Mouse (Mus musculus): Measurements from ENCODE around the gene Dvl3. TPM values are rescaled to one million over a fixed set of nuclear protein-coding genes. Genes with fewer than 3 reads are reported as not detected.
"Not testable (repeated sequence)": the region's sequence is repeated elsewhere in the genome, so short reads cannot be mapped to it uniquely, and the experiment has no call there.

Gene Dvl3
- polyA plus RNA-seq, 1 experiment from 2014 or later, result 44.3 TPM

DNA sequence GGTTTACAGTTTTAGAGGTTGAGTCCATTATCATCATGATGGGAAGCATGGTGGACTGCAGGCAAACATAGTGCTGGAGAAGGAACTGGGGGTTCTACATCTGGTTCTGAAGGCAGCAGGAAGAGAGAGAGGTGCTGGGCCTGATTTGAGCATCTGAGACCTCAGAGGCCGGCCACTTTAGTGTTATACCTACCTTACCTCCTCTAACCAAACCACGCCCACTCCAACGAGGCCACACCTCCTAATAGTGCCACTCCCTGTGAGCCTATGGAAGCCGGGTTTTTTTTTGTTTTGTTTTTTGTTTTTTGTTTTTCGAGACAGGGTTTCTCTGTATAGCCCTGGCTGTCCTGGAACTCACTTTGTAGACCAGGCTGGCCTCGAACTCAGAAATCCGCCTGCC is 33.1 kb upstream of the Dvl3 start:
- H3K9ac ChIP-seq; H3K4me2 ChIP-seq; H3K36me3 ChIP-seq; H3K27me3 ChIP-seq; ATAC-seq (ENCODE audit: low FRiP score, low read depth); H3K4me1 ChIP-seq (replicated peaks); H3K27ac ChIP-seq (replicated peaks); H3K9me3 ChIP-seq; H3K4me3 ChIP-seq: not testable (repeated sequence)
- WGBS, result 91% methylated on average over 7 of the region's 7 CpGs

DNA sequence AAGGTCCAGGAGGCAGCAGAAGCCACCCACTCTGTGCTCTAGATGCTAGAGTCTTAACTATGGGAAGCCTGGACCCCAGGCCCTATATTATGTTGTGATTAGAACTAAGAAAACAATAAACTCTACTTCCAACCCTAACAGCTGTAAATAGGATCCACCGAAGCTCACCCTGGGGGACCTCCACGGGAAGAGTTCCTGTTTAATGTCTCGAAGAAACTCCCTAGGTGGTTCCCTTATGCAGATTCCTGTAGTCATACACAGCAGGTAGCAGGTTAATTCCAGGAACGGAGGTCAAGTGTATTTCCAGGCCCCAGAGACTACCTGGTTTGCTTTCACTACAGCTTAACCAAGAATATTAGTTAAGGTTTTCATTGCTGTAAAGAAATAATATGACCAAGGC is 31.7 kb upstream of the Dvl3 start:
- WGBS, result 42% methylated on average over 4 of the region's 4 CpGs
- H3K9ac ChIP-seq, result no peak overlapping the region
- no peaks in the 10 kb centered on the region for H3K9me3 ChIP-seq
- ATAC-seq (ENCODE audit: low FRiP score, low read depth), result no peak
- no peaks in the 10 kb centered on the region for H3K36me3 ChIP-seq
- no peak overlapping the region for H3K4me3 ChIP-seq
- no peak overlapping the region for H3K4me2 ChIP-seq
- no peak overlapping the region for H3K27ac ChIP-seq (replicated peaks)
- no peaks in the 10 kb centered on the region for H3K4me1 ChIP-seq (replicated peaks)
- H3K27me3 ChIP-seq, result no peaks in the 10 kb centered on the region

GRCm38 (mm10) chr16:20486048-20486447 is 30.7 kb upstream of the Dvl3 start:
- H3K27ac ChIP-seq (replicated peaks), result no peak overlapping the region
- H3K36me3 ChIP-seq, result no peaks in the 10 kb centered on the region
- 59% methylated on average over 3 of the region's 3 CpGs for WGBS
- no peak for ATAC-seq (ENCODE audit: low FRiP score, low read depth)
- H3K4me3 ChIP-seq, result no peak overlapping the region
- H3K9me3 ChIP-seq, result no peaks in the 10 kb centered on the region
- no peaks in the 10 kb centered on the region for H3K4me1 ChIP-seq (replicated peaks)
- H3K4me2 ChIP-seq, result no peak overlapping the region
- H3K9ac ChIP-seq, result no peak overlapping the region
- no peaks in the 10 kb centered on the region for H3K27me3 ChIP-seq

DNA sequence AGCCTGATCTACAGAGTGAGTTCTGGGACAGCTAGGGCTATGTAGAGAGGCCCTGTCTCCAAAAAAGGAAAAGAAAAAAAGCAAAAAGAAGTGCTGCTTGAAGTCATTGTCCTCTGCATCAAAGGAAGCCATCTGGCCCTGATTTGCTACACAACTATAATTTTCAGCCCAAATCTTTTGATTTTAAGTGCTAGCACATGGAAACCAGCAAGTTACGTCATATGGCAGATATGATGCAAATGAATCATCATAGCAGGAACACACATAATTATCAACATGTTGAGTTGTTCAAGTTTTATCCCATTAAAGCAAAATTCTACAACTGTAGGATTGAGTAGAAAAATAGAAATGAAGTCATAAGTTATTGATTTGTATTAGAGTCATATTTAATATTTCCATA is 28.6 kb upstream of the Dvl3 start:
- Histone ChIP-seq H3K36me3 (no peaks in the 10 kb centered on the region), H3K9me3 (no peaks in the 10 kb centered on the region), H3K4me3 (no peak overlapping the region), H3K27ac (replicated peaks) (no peak overlapping the region), H3K4me2 (no peak overlapping the region), H3K27me3 (no peaks in the 10 kb centered on the region), H3K9ac (no peak overlapping the region), H3K4me1 (replicated peaks) (no peaks in the 10 kb centered on the region)
- 88% methylated on average over 1 of the region's 1 CpGs for WGBS
- ATAC-seq (ENCODE audit: low FRiP score, low read depth), result no peak

DNA sequence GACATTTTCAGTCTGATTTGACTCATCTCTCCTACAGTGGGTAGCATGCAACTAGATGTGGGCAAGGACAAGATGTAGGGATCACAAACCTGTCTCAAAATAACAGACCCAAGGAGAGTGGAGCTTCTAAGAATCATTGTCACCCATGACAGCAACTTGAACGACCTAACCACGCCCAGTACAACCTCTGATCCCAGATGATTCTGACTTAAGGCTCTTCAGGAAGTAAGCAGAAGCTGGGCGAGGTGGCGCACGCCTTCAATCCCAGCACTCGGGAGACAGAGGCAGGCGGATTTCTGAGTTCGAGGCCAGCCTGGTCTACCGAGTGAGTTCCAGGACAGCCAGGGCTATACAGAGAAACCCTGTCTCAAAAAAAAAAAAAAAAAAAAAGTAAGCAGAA is 28.0 kb upstream of the Dvl3 start:
- not testable (repeated sequence) for H3K27ac ChIP-seq (replicated peaks)

GRCm38 (mm10) chr16:20489233-20489632 is 27.5 kb upstream of the Dvl3 start:
- no peak for ATAC-seq (ENCODE audit: low FRiP score, low read depth)
- Histone ChIP-seq H3K27ac (replicated peaks) (no peak overlapping the region), H3K9ac (no peak overlapping the region), H3K36me3 (no peaks in the 10 kb centered on the region), H3K4me3 (no peak overlapping the region), H3K4me1 (replicated peaks) (no peaks in the 10 kb centered on the region), H3K4me2 (no peak overlapping the region), H3K27me3 (no peaks in the 10 kb centered on the region), H3K9me3 (no peaks in the 10 kb centered on the region)
- WGBS, result 77% methylated on average over 2 of the region's 2 CpGs

More for the DNA sequence above, 28.0 kb upstream of the Dvl3 start:
- not testable (repeated sequence) for H3K4me2 ChIP-seq; H3K4me3 ChIP-seq; H3K4me1 ChIP-seq (replicated peaks); H3K9ac ChIP-seq; H3K9me3 ChIP-seq; H3K27me3 ChIP-seq; H3K36me3 ChIP-seq; ATAC-seq (ENCODE audit: low FRiP score, low read depth)
- WGBS, result 90% methylated on average over 9 of the region's 9 CpGs

DNA sequence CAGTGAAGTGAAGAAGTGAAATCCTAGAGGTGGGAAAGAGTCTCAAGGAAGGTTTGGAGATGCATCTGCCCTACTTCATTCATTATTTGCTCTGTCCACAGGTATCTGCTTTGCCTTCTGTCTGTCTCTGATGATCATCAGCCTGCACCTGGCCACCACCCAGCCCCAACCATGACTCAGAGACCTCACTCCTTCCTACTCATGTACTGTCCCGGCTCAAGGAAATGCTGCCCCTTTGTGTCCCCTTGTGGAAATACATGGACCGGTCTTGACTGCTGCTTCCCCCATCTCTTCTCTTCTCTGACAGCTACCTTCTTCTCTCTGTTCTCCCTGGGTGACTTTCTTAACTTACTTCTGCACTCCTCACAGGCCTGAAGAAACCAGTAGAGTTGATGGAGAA is 26.2 kb upstream of the Dvl3 start:
- H3K9me3 ChIP-seq, result no peaks in the 10 kb centered on the region
- 51% methylated on average over 2 of the region's 2 CpGs for WGBS
- H3K27me3 ChIP-seq, result no peaks in the 10 kb centered on the region
- H3K9ac ChIP-seq, result no peak overlapping the region
- ATAC-seq (ENCODE audit: low FRiP score, low read depth), result no peak
- no peaks in the 10 kb centered on the region for H3K36me3 ChIP-seq
- H3K4me3 ChIP-seq, result no peak overlapping the region
- no peak overlapping the region for H3K4me2 ChIP-seq
- no peak overlapping the region for H3K27ac ChIP-seq (replicated peaks)
- no peaks in the 10 kb centered on the region for H3K4me1 ChIP-seq (replicated peaks)

GRCm38 (mm10) chr16:20491301-20491700 is 25.5 kb upstream of the Dvl3 start:
- 84% methylated on average over 2 of the region's 2 CpGs for WGBS
- no peak overlapping the region for H3K4me2 ChIP-seq

GRCm38 (mm10) chr16:20493452-20493851 is 23.3 kb upstream of the Dvl3 start:
- 74% methylated on average over 2 of the region's 2 CpGs for WGBS
- H3K4me1 ChIP-seq (replicated peaks), result peaks cover 14% of the 10 kb centered on the region
- no peak for ATAC-seq (ENCODE audit: low FRiP score, low read depth)

More at GRCm38 (mm10) chr16:20491301-20491700, 25.5 kb upstream of the Dvl3 start:
- no peaks in the 10 kb centered on the region for H3K4me1 ChIP-seq (replicated peaks)
- no peak for ATAC-seq (ENCODE audit: low FRiP score, low read depth)
- no peaks in the 10 kb centered on the region for H3K27me3 ChIP-seq
- H3K4me3 ChIP-seq, result no peak overlapping the region
- no peaks in the 10 kb centered on the region for H3K9me3 ChIP-seq
- no peaks in the 10 kb centered on the region for H3K36me3 ChIP-seq
- H3K27ac ChIP-seq (replicated peaks), result no peak overlapping the region
- H3K9ac ChIP-seq, result no peak overlapping the region

GRCm38 (mm10) chr16:20496671-20497600 is 19.8 kb upstream of the Dvl3 start:
- Histone ChIP-seq H3K9ac (no peak overlapping the region), H3K4me1 (replicated peaks) (peaks cover 23% of the 10 kb centered on the region), H3K4me3 (peak overlapping the region; percentile 28), H3K9me3 (no peaks in the 10 kb centered on the region), H3K27ac (replicated peaks) (no peak overlapping the region), H3K27me3 (no peaks in the 10 kb centered on the region), H3K36me3 (peaks cover 16% of the 10 kb centered on the region), H3K4me2 (peak overlapping the region; percentile 55)
- 20% methylated on average over 25 of the region's 25 CpGs for WGBS
- ATAC-seq (ENCODE audit: low FRiP score, low read depth), result peak; percentile 29; the same call in 1 of the 2 replicates

More at GRCm38 (mm10) chr16:20493452-20493851, 23.3 kb upstream of the Dvl3 start:
- Histone ChIP-seq H3K9ac (no peak overlapping the region), H3K27ac (replicated peaks) (no peak overlapping the region), H3K36me3 (no peaks in the 10 kb centered on the region), H3K4me3 (no peak overlapping the region), H3K27me3 (no peaks in the 10 kb centered on the region), H3K4me2 (no peak overlapping the region), H3K9me3 (no peaks in the 10 kb centered on the region)

GRCm38 (mm10) chr16:20497980-20498676 is 18.7 kb upstream of the Dvl3 start:
- H3K4me3 ChIP-seq, result peak overlapping the region; percentile 71
- H3K9me3 ChIP-seq, result no peaks in the 10 kb centered on the region
- H3K27me3 ChIP-seq, result no peaks in the 10 kb centered on the region
- peaks cover 27% of the 10 kb centered on the region for H3K36me3 ChIP-seq
- H3K4me1 ChIP-seq (replicated peaks), result peaks cover 23% of the 10 kb centered on the region
- H3K9ac ChIP-seq, result peak overlapping the region; percentile 80
- peak; percentile 13 for ATAC-seq (ENCODE audit: low FRiP score, low read depth)
- peak overlapping the region; percentile 80 for H3K27ac ChIP-seq (replicated peaks)
- 12% methylated on average over 16 of the region's 16 CpGs for WGBS
- H3K4me2 ChIP-seq, result peak overlapping the region; percentile 72

Measured in hindbrain, embryonic 15.5 days (tissue).